Mouse (Mus musculus) kidney, adult 2 months (tissue): ENCODE results near the gene Def6.

ENCODE experiments used
- CTCF ChIP-seq: fragments of 200-500 bp; conservative IDR thresholded peaks from 2 replicates; pipeline ENCODE4 v1.5.1; 2011; ENCODE audit warnings: low read depth, mild to moderate bottlenecking, control low read depth, low read length, moderate library complexity, mixed read lengths; ENCODE audit not compliant: insufficient read depth, insufficient read length
- POLR2A ChIP-seq: fragments of 200-500 bp; IDR thresholded peaks from one replicate; pipeline ENCODE4 v1.6.1; 2011; ENCODE audit warnings: low read depth, low read length, control low read depth

DNA sequence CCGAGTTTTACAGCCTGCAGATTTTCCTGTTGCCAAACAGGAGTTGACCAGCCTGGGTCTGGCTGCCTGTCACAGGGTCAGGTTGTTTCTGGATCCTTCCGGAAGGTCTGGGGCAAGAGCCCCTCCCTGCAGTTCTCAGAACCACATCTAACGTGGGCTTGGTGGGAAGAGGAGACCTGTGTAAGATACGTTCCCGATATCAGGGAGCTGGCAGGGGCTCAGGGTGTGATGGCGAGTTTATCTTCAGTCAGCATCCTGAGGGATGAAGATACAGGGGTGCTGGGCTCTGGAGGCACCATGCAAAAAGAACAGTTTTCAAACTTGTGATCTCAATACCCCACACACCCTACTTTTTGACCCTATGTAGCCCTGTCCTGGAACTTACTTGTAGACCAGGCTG lies 30.3 kb downstream of the Def6 start:
- TF ChIP-seq POLR2A (no peak), CTCF (no peak)
